7 mouse cellular contexts compared by ENCODE assay signal in genomic region chr4:32508996-32509395, GRCm38 (mm10).
DNase-seq lines count a peak whose midpoint lies in the region; ATAC-seq and TF ChIP-seq lines count a peak whose summit lies in the region.

No protein-coding gene starts in this region.

- TF ChIP-seq CTCF in lung, embryonic 14.5 days (IDR thresholded peaks at IDR 0.05; ENCODE audit: low read depth), result no peak

- intact Hi-C loops in left cerebral cortex, postnatal 14 days (cut with DNase I), result no loop called here

- H3K9ac ChIP-seq in lung, embryonic 14.5 days, result no peak overlapping the region
- H3K9ac ChIP-seq in forebrain, embryonic 13.5 days, result no peak overlapping the region
- no peak overlapping the region for H3K9ac ChIP-seq in hindbrain, embryonic 14.5 days
- H3K9ac ChIP-seq in neural tube, embryonic 14.5 days (replicated peaks; ENCODE audit: low read depth, low read length), result no peak overlapping the region

- no peak for DNase-seq in lung, embryonic 14.5 days
- DNase-seq in lung, postnatal 25 days (ENCODE audit: low spot score), result no peak
- no peak for DNase-seq in hindbrain, embryonic 14.5 days (ENCODE audit: low spot score)
- DNase-seq in thymus, postnatal 0 days (ENCODE audit: low spot score), result no peak
- no peak for DNase-seq in left cerebral cortex, postnatal 14 days (ENCODE audit: low spot score in 2 of 2)

- H3K27ac ChIP-seq in lung, embryonic 14.5 days (ENCODE audit: low read depth), result peak overlapping the region; percentile 9; the same call in 1 of the 2 replicates
- peak overlapping the region; percentile 93 for H3K27ac ChIP-seq in forebrain, embryonic 13.5 days
- peak overlapping the region; percentile 77 for H3K27ac ChIP-seq in hindbrain, embryonic 14.5 days
- peak overlapping the region; percentile 69 for H3K27ac ChIP-seq in neural tube, embryonic 14.5 days (ENCODE audit: low read depth, low read length)

- peaks cover 10% of the 10 kb centered on the region for H3K4me1 ChIP-seq in lung, embryonic 14.5 days (ENCODE audit: insufficient read depth)
- H3K4me1 ChIP-seq in forebrain, embryonic 13.5 days, result peaks cover 60% of the 10 kb centered on the region
- H3K4me1 ChIP-seq in hindbrain, embryonic 14.5 days (replicated peaks; ENCODE audit: control insufficient read depth, insufficient read depth, low read length), result peaks cover 29% of the 10 kb centered on the region
- peaks cover 17% of the 10 kb centered on the region; the same call in 1 of the 2 replicates for H3K4me1 ChIP-seq in neural tube, embryonic 14.5 days (ENCODE audit: control insufficient read depth, insufficient read depth, low read length)

- no peak overlapping the region for H3K4me3 ChIP-seq in lung, embryonic 14.5 days (ENCODE audit: low read depth, low read length)
- H3K4me3 ChIP-seq in forebrain, embryonic 13.5 days, result no peak overlapping the region
- no peak overlapping the region for H3K4me3 ChIP-seq in hindbrain, embryonic 14.5 days (replicated peaks; ENCODE audit: low read length)
- no peak overlapping the region for H3K4me3 ChIP-seq in neural tube, embryonic 14.5 days (ENCODE audit: low read depth, low read length)

- no peak overlapping the region for H3K4me2 ChIP-seq in lung, embryonic 14.5 days
- H3K4me2 ChIP-seq in forebrain, embryonic 13.5 days, result peak overlapping the region; percentile 21
- 0 out of 2 replicates have a peak overlapping the region, but pooled peaks have one; percentile 5 for H3K4me2 ChIP-seq in hindbrain, embryonic 14.5 days (replicated peaks)
- H3K4me2 ChIP-seq in neural tube, embryonic 14.5 days (ENCODE audit: low read depth, low read length), result no peak overlapping the region

- no peaks in the 10 kb centered on the region for H3K9me3 ChIP-seq in lung, embryonic 14.5 days (ENCODE audit: low read depth, low read length)
- no peaks in the 10 kb centered on the region for H3K9me3 ChIP-seq in forebrain, embryonic 13.5 days (replicated peaks)
- no peaks in the 10 kb centered on the region for H3K9me3 ChIP-seq in hindbrain, embryonic 14.5 days (ENCODE audit: control insufficient read depth, low read length)
- no peaks in the 10 kb centered on the region for H3K9me3 ChIP-seq in neural tube, embryonic 14.5 days (ENCODE audit: control insufficient read depth, low read length)

- 54% methylated on average over 8 of the region's 8 CpGs for WGBS in lung, embryonic 14.5 days
- WGBS in forebrain, embryonic 13.5 days, result 5% methylated on average over 8 of the region's 8 CpGs
- WGBS in hindbrain, embryonic 14.5 days, result 19% methylated on average over 8 of the region's 8 CpGs
- 24% methylated on average over 8 of the region's 8 CpGs for WGBS in neural tube, embryonic 14.5 days

- H3K27me3 ChIP-seq in lung, embryonic 14.5 days (ENCODE audit: insufficient read depth, low read length), result no peaks in the 10 kb centered on the region
- H3K27me3 ChIP-seq in forebrain, embryonic 13.5 days, result no peaks in the 10 kb centered on the region
- H3K27me3 ChIP-seq in hindbrain, embryonic 14.5 days (ENCODE audit: control insufficient read depth, insufficient read depth, low read length), result no peaks in the 10 kb centered on the region
- H3K27me3 ChIP-seq in neural tube, embryonic 14.5 days (ENCODE audit: control insufficient read depth, insufficient read depth, low read length), result no peaks in the 10 kb centered on the region

- H3K36me3 ChIP-seq in lung, embryonic 14.5 days (ENCODE audit: insufficient read depth), result no peaks in the 10 kb centered on the region
- H3K36me3 ChIP-seq in forebrain, embryonic 13.5 days (ENCODE audit: poor library complexity, severe bottlenecking), result peaks cover 17% of the 10 kb centered on the region
- no peaks in the 10 kb centered on the region for H3K36me3 ChIP-seq in hindbrain, embryonic 14.5 days (replicated peaks; ENCODE audit: control insufficient read depth, insufficient read depth)
- H3K36me3 ChIP-seq in neural tube, embryonic 14.5 days (ENCODE audit: control insufficient read depth, insufficient read depth, low read length), result no peaks in the 10 kb centered on the region

- no peak for ATAC-seq in lung, embryonic 14.5 days (ENCODE audit: insufficient read depth)
- peak; percentile 69 for ATAC-seq in forebrain, embryonic 13.5 days
- no peak for ATAC-seq in hindbrain, embryonic 14.5 days (ENCODE audit: low FRiP score)
- ATAC-seq in neural tube, embryonic 14.5 days (ENCODE audit: low read depth), result no peak

Comparison
In these comparisons a context has a peak if more than half of its experiments do, and no peak if none do; other contexts are left out.
1. H3K27ac ChIP-seq: peak in every context shown above with its lines; median percentile 93 in forebrain, embryonic 13.5 days; 77 in hindbrain, embryonic 14.5 days; 69 in neural tube, embryonic 14.5 days; 9 in lung, embryonic 14.5 days.
2. H3K4me2 ChIP-seq: peak in forebrain, embryonic 13.5 days (single experiment) and hindbrain, embryonic 14.5 days (single experiment); none in lung, embryonic 14.5 days (single experiment) and neural tube, embryonic 14.5 days (single experiment).